Mouse (Mus musculus): ENCODE data around the gene Abtb1.

Abtb1 gene

DNA sequence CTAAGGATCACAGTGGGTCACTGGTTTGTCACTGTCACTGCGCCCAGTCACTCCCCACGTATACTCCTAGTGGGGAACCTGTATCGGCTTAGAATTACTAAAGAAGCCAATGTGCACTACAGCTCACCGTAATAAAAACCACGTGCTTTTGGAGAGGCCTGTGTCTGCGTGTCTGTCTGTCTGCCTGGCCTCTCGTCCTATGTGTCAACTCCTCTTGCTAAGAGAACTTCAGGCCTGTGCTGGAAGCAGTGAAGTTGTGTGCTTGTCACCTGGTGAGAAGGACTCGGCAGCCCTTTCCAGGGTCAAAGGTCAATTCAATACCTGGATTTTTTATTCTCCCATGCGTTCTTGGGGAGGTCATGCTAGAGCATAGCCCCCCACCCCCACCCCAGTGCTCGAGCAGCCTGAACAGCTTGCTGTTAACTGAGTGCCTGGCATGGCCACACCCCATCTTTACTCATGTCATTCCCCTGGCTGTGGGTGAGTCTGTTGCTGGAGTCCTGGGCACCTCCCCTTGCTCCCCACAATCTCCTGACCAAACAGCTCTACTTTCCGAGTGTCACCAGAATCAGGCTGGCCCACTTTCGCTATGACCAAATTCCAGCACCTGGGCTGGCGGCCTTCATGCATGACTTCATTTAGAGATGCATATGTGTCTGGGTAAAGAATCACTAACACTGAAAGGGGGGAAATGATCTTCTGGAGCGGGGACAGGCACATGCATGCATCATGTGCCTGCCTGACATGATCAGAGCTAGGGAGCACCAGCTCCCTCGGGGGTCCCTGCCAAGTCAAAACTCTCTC, 13.4 kb downstream of the Abtb1 start:
- no peak for DNase-seq

DNA sequence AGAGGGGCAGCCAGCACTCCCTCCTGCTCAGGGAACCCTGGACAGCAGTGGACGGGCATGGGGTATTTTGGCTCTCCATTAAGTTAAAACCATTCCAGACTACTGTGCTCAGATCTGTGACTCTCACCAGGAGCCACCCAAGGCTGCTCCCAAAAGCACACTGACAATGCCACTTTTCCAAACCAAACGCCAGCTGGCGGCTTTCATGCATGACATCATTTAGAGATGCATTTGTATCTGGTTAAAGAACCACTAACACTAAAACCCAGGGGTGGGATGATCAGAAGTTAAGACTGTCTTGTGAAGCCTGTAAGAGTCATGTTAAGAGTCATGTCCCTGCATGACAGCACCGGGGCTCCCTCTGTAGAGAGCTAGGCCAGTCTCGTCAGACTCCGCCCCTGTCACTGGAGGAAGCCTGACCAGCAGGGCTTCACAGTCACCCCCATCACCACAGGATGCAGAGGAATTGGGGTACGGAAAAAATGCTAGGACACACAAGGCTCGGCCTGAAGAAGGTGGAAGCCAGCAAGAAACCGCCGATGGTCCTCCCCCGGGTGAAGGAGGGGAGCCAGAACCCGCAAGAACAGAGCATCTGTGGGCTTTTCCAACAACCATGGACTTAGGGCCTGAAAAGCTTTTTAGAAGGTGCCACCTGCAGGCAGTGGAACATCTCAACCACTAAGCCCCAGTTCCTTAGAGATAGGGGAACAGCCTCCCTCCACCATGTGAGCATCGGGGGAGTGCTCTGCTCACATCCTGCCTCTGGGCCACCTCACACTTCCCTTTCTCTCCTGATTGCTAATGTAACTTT, 14.2 kb downstream of the Abtb1 start:
- DNase-seq = no peak

DNA sequence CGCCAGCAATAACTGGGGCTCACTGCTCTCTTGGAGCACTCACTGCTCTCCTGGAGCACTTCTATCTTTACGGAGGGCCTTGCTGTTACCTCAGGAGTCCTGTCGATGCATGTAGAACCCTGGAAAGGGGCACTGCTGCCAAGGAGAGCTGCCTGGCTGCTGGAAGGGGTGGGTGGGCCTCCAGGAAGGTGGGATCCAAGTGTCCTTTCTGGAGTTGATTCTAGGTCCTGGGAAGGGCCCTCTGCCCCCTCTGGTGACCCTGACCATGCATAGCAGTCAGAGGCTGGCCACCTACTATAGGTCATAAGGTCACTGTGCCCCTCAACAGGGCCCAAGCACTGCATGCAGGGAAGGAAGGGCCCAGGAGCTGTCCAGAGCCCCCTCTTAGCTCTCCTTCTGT, 14.8 kb downstream of the Abtb1 start:
- no peak for DNase-seq

GRCm38 (mm10) chr6:88826545-88826944, 15.2 kb downstream of the Abtb1 start:
- DNase-seq = no peak

- no peak for DNase-seq
Observed at GRCm38 (mm10) chr6:88826088-88826487, 15.7 kb downstream of the Abtb1 start.

DNA sequence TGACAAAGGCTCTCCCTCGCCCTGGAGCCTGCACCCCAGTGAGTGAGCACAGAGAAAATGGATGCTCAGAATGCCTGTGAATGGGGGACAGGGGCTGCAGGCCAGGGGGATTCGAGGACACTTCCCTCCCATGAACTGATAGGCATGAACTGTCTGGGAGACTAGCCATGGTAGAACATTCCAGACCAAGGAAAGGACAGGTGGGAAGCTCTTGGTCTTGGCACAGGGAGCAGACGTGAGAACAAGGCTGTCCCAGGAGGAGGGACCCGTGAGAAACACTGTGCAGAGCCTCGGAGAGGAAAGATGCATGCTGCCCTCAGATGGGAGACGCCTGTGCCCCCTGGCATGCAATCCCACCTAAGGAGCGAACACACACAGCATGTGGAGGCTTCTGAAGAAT, 17.6 kb downstream of the Abtb1 start:
- DNase-seq = no peak

DNA sequence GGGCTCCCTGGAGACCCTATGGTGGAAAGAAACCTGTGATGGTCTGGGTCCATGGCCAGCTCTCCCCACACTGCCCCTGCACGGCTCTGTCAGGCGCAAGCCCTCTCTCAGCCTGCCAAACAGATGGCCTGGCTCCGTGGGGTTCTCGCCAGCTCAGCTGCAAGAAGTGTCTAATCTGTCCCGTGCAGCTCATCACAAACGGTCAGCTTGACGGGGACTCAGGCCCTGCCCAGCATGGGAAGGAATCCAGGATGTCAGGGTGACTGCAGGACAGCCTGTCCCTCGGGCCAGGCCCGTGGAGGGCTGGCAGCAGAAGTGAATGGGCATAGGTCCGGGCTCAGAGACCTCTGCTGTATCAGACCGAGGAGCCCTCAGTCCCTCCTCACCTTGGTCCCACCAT, 19.9 kb downstream of the Abtb1 start:
- DNase-seq = peak; percentile 86

DNA sequence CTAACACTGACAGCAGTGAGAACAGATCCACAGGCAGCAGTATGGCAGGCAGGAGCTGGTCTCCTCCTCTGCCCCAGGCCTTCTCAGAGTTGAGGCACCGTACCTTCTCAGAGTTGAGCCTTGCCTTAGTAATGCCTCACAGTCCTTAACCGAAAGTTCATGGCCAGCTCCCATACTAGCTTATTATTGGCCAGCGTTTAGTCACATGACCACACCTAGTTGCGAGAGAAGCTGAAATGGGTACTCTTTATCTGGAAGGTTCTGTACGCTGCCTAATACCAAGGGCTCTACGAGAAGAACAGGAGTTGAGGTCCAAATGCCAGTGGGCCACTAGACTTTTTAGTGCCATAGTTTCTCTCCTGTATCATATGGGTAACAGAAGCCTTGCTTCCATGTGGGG, 20.5 kb downstream of the Abtb1 start:
- DNase-seq = no peak

- DNase-seq = no peak
Observed at GRCm38 (mm10) chr6:88820853-88821252, 20.9 kb downstream of the Abtb1 start.

GRCm38 (mm10) chr6:88816913-88817312, 24.9 kb downstream of the Abtb1 start:
- DNase-seq = no peak

DNA sequence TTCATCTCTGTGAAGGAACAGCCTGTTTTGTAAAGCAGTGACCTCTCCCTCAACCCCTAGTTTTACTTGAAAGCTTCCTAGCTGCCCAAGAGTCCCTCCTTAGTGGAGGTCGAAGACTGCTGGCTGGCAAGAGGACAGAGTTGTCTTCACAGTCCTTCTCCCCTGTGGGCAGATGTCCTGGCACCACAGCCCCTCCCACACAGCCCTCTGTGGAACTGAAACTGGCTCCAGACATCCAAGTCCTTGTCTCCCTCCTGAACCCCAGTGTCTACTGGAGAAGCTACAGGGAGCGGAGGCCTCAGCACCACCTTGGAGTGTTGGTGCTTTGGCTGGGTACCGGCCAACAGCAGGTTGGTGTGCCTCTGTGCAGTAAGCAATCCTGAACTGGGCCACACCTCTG, 26.3 kb downstream of the Abtb1 start:
- no peak for DNase-seq

DNA sequence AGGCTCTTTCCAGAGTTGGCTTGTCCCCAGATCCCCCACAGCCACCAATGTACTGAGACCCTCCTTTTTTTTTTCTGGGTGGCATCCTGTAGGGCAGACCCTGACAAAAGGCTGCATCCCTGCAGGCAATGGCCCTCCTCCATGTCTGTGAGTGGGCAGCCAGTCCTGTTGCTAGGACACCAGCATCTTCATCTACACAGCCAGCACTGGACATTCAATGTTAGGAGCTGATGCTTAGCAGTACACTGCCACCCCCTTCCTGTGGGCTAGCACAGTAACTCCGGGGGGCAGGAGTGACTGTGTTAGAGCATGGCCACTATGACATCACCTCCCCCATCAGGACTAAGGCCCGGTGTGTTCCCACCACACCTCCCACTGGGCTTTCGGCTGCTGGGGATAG, 26.7 kb downstream of the Abtb1 start:
- DNase-seq = no peak

GRCm38 (mm10) chr6:88813832-88814231, 28.0 kb downstream of the Abtb1 start:
- DNase-seq = no peak

- DNase-seq = no peak
Observed at GRCm38 (mm10) chr6:88812886-88813285, 28.9 kb downstream of the Abtb1 start.

DNA sequence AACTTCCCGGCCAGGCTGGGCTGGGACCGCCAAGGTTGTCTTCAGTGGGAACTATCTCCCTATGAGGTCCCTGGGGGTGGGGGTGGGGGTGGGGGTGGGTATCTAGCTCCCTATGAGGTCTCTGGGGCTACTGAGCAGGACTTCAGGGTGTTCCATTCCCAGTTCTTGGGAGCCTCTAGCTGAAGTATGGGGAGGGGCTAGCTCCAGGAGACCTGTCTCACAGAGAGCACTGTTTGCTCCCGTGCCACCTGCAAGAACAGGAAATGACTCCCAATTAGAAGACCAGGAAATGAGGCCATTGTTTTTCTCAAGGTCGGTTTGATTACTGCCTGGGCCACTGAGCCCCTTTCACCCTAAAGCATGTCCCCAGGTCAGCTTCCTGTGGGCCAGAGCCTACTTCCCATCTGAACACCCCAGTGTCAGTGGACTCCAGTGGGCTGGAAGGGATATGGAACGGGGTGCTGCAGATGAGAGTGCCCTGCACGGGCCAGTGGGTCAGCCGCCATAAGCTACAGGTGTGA, 29.8 kb downstream of the Abtb1 start:
- no peak for DNase-seq

- no peak for DNase-seq
Observed at GRCm38 (mm10) chr6:88811396-88811795, 30.4 kb downstream of the Abtb1 start.

DNA sequence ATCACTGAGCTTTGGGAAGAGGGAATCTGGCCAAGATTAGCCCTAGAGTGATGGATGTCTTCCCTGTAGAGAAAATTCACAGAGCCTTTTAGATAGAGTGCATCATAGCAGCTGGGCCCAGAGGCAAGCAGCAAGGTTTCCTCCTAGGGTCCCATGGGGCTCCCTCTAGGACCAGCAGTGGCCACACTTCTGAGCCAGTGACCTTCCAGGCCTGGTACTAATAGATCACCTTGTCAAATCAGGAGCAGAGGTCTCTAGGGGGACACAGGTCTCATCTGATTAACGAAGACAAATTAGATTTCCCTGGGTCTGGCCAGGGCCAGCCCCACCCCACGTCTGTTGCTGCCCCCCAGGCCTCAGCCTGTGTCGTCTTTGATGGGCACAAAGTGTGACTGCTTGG, 31.5 kb downstream of the Abtb1 start:
- no peak for DNase-seq

- no peak for DNase-seq
Observed at GRCm38 (mm10) chr6:88809091-88810037, 32.4 kb downstream of the Abtb1 start.

- no peak for DNase-seq
Observed at GRCm38 (mm10) chr6:88804966-88805577, 36.7 kb downstream of the Abtb1 start.

DNA sequence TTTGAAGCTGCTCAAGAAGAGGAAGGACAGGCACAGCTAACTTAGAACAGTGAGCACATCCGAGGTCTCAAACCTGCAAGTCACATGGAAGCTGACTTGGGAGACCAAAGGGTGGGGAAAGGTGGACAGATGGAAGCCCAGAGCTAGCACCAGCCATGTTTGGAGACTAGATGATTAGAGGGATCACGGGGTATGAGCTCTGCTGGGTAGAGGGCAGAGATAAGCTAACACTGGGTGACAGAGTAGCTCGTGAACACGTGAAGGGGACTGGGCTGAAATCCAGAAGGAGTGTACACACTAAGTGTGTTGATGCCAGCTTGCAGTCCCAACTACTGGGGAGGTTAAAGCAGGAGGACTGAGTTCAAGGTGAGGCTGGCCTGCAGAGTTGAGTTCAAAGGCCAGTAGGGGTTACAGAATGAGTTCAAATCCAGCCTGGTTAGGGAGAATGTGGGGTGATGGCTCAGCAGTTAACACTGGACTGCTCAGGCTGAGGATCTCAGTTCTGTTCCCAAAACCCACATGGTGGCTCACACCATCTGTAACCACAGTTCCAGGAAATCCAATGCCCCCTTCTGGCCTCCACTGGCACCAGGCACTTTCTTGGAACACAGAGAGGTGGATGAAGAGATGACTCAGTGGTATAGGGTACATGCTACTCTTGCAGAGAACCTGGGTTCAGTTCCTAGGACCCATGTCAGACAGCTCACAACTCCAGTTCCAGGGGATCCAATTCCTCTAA, 37.7 kb downstream of the Abtb1 start:
- DNase-seq = no peak

DNA sequence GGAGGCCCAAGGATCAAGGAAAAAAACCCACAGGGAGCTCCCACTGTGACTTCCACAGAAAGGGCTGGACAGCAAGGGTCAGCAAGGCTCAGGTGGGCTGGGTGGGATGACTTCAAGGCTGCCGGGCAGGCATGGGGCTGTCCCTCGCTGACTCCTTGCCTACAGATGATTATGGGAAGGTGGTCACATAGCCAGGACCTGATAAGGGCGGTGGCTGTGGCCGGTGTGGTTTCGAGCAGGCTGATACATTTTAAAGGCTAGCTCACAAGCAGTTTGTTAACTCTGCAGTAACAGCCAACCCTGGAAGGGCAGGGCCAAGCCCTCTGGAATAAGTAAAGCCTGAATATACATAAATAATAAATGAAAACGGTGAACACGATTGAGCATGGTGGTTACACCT, 38.7 kb downstream of the Abtb1 start:
- DNase-seq = no peak

- peak; percentile 92 for DNase-seq
Observed at GRCm38 (mm10) chr6:88800735-88801134, 41.0 kb downstream of the Abtb1 start.

All from cerebellum, adult 11 months (tissue).